Mouse (Mus musculus) hindbrain, embryonic 16.5 days (tissue): Measurements from ENCODE around the gene Cgnl1. TPM values are rescaled to one million over a fixed set of nuclear protein-coding genes. Genes with fewer than 3 reads are reported as not detected.

ENCODE experiments used
- ATAC-seq: fragments of 200-750 bp; cut with Nextera tagmentation; 2 replicates; pipeline ENCODE4 v1.8.0; 2017; ENCODE audit warnings: moderate TSS enrichment, moderate library complexity
- H3K27ac ChIP-seq: fragments of 300-500 bp; sonication (generic); 2 replicates; pipeline ENCODE4 v1.5.1; 2014; ENCODE audit warnings: low read depth, mild to moderate bottlenecking, control low read depth, low read length, moderate library complexity
- H3K27me3 ChIP-seq: fragments of 300-500 bp; sonication (generic); replicated peaks from 2 replicates; pipeline ENCODE4 v1.6.1; 2014; ENCODE audit warnings: low read length; ENCODE audit not compliant: control insufficient read depth, insufficient read depth
- H3K36me3 ChIP-seq: fragments of 300-500 bp; sonication (generic); 2 replicates; pipeline ENCODE4 v1.6.1; 2014; ENCODE audit warnings: mild to moderate bottlenecking, low read length, moderate library complexity, mixed read lengths; ENCODE audit not compliant: control insufficient read depth, insufficient read depth
- H3K4me1 ChIP-seq: fragments of 300-500 bp; sonication (generic); 2 replicates; pipeline ENCODE4 v1.6.1; 2014; ENCODE audit warnings: low read depth, low read length; ENCODE audit not compliant: control insufficient read depth, insufficient read depth
- H3K4me2 ChIP-seq: fragments of 300-500 bp; sonication (generic); 2 replicates; pipeline ENCODE4 v1.6.1; 2014; ENCODE audit warnings: mild to moderate bottlenecking, low read length, control low read depth, moderate library complexity
- H3K4me3 ChIP-seq: fragments of 300-500 bp; sonication (generic); 2 replicates; pipeline ENCODE4 v1.5.1; 2014; ENCODE audit warnings: mild to moderate bottlenecking, low read length, control low read depth, moderate library complexity
- H3K9ac ChIP-seq: fragments of 300-500 bp; sonication (generic); 2 replicates; pipeline ENCODE4 v1.6.1; 2014; ENCODE audit warnings: low read depth, mild to moderate bottlenecking, control low read depth, low read length, moderate library complexity
- H3K9me3 ChIP-seq: fragments of 300-500 bp; sonication (generic); 2 replicates; pipeline ENCODE4 v1.6.1; 2014; ENCODE audit warnings: mild to moderate bottlenecking, low read length, moderate library complexity; ENCODE audit not compliant: control insufficient read depth
- WGBS: fragments of 180-500 bp; shearing (Covaris S2); extraction: QIAGEN DNeasy Blood & Tissue Kit; methylation state at CpG from one replicate; pipeline ENCODE4 v1.1.7; 2014; 5-methylcytosine and 5-hydroxymethylcytosine counted together
- polyA plus RNA-seq: library from polyadenylated mRNA; unstranded; fragments of >200 nt; fragmentation: Nextera tagmentation; extraction: Ambion mirVana; gene quantifications from 2 replicates; pipeline ENCODE4 v1.2.1, GENCODE M21; 2015

Cgnl1 gene
- polyA plus RNA-seq, 1 experiment from 2014 or later, result 7.0 TPM

DNA sequence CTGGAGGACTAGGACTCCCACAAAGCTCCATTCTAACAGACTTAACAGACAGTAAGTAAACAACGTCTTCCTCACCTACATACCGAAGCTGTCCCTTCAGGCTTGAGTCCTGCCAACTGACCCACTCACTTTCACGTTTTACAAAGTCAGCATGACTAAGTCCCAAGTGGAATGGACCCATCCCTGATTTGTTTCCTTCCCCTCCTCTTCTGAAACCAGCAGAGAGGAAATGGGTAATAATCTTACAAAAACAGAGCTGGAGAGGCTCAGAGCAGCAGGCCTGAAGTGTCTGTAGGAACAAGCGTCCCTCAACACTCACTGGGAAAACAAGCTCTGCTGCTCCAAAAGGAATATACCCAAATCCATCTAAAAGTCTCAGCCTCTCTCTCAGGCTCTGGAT is 77.2 kb downstream of the Cgnl1 start:
- H3K9me3 ChIP-seq, result no peaks in the 10 kb centered on the region
- no peak overlapping the region for H3K9ac ChIP-seq
- no peak overlapping the region for H3K27ac ChIP-seq
- no peaks in the 10 kb centered on the region for H3K27me3 ChIP-seq
- H3K4me3 ChIP-seq, result no peak overlapping the region
- H3K4me2 ChIP-seq, result no peak overlapping the region
- H3K36me3 ChIP-seq, result no peaks in the 10 kb centered on the region
- no peak for ATAC-seq
- 50% methylated on average over 4 of the region's 4 CpGs for WGBS
- no peaks in the 10 kb centered on the region; the same call in 1 of the 2 replicates for H3K4me1 ChIP-seq

DNA sequence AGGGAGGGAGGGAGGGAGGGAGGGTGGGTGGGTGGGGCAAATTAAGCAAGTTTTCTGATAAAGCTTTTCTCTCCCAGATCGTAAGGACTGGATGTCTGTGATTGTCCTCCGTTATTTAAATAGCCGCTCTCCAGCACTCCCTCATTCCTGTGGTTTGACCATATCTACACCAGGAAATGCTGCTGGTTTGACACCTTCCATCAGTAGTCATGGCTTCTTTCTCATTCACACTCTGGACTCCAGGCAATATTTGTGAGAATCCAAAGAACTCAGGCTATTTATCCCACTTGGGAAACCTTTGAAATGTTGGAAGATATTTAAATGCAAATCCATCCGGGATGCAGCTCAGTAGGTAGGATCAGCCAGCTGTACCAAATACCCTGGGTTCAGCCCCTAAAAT is 77.6 kb downstream of the Cgnl1 start:
- 68% methylated on average over 4 of the region's 4 CpGs for WGBS
- Histone ChIP-seq H3K27me3 (no peaks in the 10 kb centered on the region), H3K27ac (no peak overlapping the region), H3K4me2 (no peak overlapping the region), H3K9ac (no peak overlapping the region), H3K9me3 (no peaks in the 10 kb centered on the region), H3K4me3 (no peak overlapping the region), H3K36me3 (no peaks in the 10 kb centered on the region), H3K4me1 (no peaks in the 10 kb centered on the region; the same call in 1 of the 2 replicates)
- no peak for ATAC-seq

DNA sequence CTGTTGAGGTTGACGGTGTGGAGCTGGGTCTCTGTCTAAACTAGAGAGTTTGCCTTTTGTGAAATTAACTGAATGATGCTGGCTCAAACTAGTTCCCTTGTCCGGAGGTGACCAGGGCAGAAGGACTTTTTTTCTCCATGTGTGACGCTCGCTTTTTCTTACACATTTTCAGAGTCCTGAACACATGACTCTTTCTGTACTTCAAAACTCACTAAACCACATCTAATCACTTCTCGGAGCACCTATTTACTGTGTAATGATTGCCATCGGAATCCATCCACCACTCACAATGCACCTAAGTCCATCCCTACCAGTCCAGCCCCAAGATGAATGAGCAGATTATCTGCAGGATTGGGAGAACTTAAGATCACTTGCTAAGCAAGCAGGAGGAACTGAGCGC is 79.2 kb downstream of the Cgnl1 start:
- H3K4me2 ChIP-seq, result no peak overlapping the region
- no peaks in the 10 kb centered on the region for H3K9me3 ChIP-seq
- H3K9ac ChIP-seq, result no peak overlapping the region
- no peaks in the 10 kb centered on the region; the same call in 1 of the 2 replicates for H3K4me1 ChIP-seq
- H3K36me3 ChIP-seq, result no peaks in the 10 kb centered on the region
- no peaks in the 10 kb centered on the region for H3K27me3 ChIP-seq
- no peak overlapping the region for H3K4me3 ChIP-seq
- no peak for ATAC-seq
- 90% methylated on average over 7 of the region's 7 CpGs for WGBS
- no peak overlapping the region for H3K27ac ChIP-seq

- H3K9ac ChIP-seq, result no peak overlapping the region
- no peaks in the 10 kb centered on the region for H3K9me3 ChIP-seq
- no peaks in the 10 kb centered on the region; the same call in 1 of the 2 replicates for H3K4me1 ChIP-seq
- no peaks in the 10 kb centered on the region for H3K36me3 ChIP-seq
- WGBS, result 78% methylated on average over 2 of the region's 2 CpGs
- no peak overlapping the region for H3K27ac ChIP-seq
- H3K4me2 ChIP-seq, result no peak overlapping the region
- H3K27me3 ChIP-seq, result no peaks in the 10 kb centered on the region
- no peak overlapping the region for H3K4me3 ChIP-seq
- no peak for ATAC-seq
Observed at GRCm38 (mm10) chr9:71689369-71690073, 81.9 kb downstream of the Cgnl1 start.

GRCm38 (mm10) chr9:71686463-71686862 is 84.9 kb downstream of the Cgnl1 start:
- H3K4me2 ChIP-seq, result no peak overlapping the region
- no peak overlapping the region for H3K9ac ChIP-seq
- H3K27me3 ChIP-seq, result no peaks in the 10 kb centered on the region
- no peak overlapping the region for H3K4me3 ChIP-seq
- whole genome bisulfite sequencing, result 84% methylated on average over 8 of the region's 8 CpGs
- H3K36me3 ChIP-seq, result no peaks in the 10 kb centered on the region
- no peaks in the 10 kb centered on the region for H3K4me1 ChIP-seq
- H3K9me3 ChIP-seq, result no peaks in the 10 kb centered on the region
- ATAC-seq, result no peak
- H3K27ac ChIP-seq, result no peak overlapping the region

DNA sequence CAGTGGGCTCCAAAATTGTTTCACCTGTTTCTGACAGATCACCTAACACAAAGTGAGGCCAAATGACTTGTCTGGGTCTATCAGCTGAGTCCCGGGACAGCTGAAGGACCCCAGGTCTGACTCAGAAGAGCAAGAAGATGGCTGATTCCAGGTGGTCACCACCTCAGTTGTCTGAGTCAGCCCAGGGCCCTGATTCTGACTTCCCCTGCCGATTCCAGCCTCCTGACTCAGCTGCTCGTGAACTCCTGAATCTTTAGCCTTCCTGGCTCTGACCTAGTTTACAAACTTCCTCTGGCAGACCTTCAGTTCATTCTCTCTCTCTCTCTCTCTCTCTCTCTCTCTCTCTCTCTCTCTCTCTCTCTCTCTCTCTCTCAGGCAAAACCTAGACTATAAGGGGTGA is 86.6 kb downstream of the Cgnl1 start:
- Histone ChIP-seq H3K4me3 (no peak overlapping the region), H3K27ac (no peak overlapping the region), H3K4me2 (no peak overlapping the region), H3K9me3 (no peaks in the 10 kb centered on the region), H3K9ac (no peak overlapping the region), H3K36me3 (no peaks in the 10 kb centered on the region), H3K27me3 (no peaks in the 10 kb centered on the region), H3K4me1 (no peaks in the 10 kb centered on the region)
- no peak for ATAC-seq
- 77% methylated on average over 3 of the region's 3 CpGs for WGBS

DNA sequence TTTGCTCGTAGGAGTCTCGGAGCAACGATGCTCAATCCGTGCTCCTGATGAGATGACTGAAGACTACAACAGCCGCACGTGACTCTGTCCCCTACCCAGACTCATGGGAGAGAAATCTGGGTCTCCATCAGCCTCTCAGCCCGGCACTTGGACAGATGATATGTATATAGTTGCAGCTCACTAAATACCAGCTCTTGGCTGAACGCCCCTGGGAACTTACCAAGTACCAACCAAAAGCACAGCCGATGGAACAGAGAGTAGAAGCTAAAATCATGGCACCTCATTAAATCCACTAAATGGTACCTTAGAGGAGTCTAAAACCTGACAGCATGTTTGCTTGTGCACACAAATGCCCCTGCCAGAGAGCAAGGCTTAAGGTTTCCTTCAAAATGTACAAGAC is 91.0 kb downstream of the Cgnl1 start:
- no peak overlapping the region for H3K9ac ChIP-seq
- H3K4me2 ChIP-seq, result no peak overlapping the region
- no peaks in the 10 kb centered on the region for H3K27me3 ChIP-seq
- H3K9me3 ChIP-seq, result no peaks in the 10 kb centered on the region
- no peaks in the 10 kb centered on the region for H3K36me3 ChIP-seq
- no peak overlapping the region for H3K4me3 ChIP-seq
- no peak overlapping the region for H3K27ac ChIP-seq
- H3K4me1 ChIP-seq, result no peaks in the 10 kb centered on the region
- WGBS, result 82% methylated on average over 9 of the region's 9 CpGs
- ATAC-seq, result no peak

- H3K4me1 ChIP-seq, result no peaks in the 10 kb centered on the region
- no peak for ATAC-seq
- H3K9me3 ChIP-seq, result no peaks in the 10 kb centered on the region
- H3K4me3 ChIP-seq, result no peak overlapping the region
- no peaks in the 10 kb centered on the region for H3K36me3 ChIP-seq
- H3K27ac ChIP-seq, result no peak overlapping the region
- H3K27me3 ChIP-seq, result no peaks in the 10 kb centered on the region
- WGBS, result 75% methylated on average over 11 of the region's 11 CpGs
- H3K4me2 ChIP-seq, result no peak overlapping the region
- H3K9ac ChIP-seq, result no peak overlapping the region
Observed at GRCm38 (mm10) chr9:71679103-71679815, 92.1 kb downstream of the Cgnl1 start.

DNA sequence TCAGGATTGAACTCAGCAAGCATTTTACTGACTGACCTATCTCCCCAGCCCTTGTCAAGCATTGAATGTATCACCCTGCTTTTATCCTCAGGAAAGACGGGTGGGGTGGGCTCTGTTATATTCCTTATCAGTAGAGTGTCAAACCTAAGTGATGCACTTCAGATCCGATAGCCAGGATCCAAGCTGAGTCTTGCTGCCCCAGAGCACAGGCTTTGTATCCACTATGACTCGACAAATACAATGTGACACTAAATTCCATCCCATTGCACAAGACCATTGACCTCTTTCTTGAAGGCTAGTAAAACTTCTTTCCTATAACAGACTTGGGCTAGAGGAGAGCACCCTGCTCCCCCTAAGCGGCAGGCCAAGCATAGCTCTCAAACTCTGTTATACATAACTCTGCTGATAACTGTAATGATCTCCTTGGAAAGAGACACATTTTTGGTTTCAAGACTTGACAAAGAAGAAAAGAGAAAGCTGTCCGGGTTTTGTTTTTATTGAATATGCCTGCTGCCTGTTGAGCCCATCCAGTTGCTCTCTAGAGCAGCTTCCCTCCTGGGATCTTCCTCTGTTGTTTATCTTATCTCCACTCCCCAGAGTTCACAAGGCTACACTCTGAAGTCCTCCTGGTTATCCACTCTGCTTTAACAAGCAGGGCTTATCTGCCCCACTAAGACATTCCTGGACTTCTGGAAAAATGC is 94.3 kb downstream of the Cgnl1 start:
- no peaks in the 10 kb centered on the region for H3K27me3 ChIP-seq
- H3K36me3 ChIP-seq, result no peaks in the 10 kb centered on the region
- H3K4me3 ChIP-seq, result no peak overlapping the region
- no peak overlapping the region for H3K4me2 ChIP-seq
- no peaks in the 10 kb centered on the region for H3K4me1 ChIP-seq
- 80% methylated on average over 5 of the region's 5 CpGs for WGBS
- H3K9ac ChIP-seq, result no peak overlapping the region
- no peaks in the 10 kb centered on the region for H3K9me3 ChIP-seq
- no peak for ATAC-seq
- no peak overlapping the region for H3K27ac ChIP-seq
